Mouse (Mus musculus) olfactory bulb, adult 2 months (tissue): ENCODE data around the gene Gnptg.

ENCODE experiments used
- CTCF ChIP-seq: fragments of 200-500 bp; IDR thresholded peaks from 2 replicates; pipeline ENCODE4 v1.5.1; 2012; ENCODE audit warnings: low read depth, mild to moderate bottlenecking, low read length, moderate library complexity; ENCODE audit not compliant: insufficient read depth
- POLR2A ChIP-seq: fragments of 200-500 bp; IDR thresholded peaks from 2 replicates; pipeline ENCODE4 v1.6.1; 2012; ENCODE audit warnings: mild to moderate bottlenecking, low read depth, low read length, moderate library complexity; ENCODE audit not compliant: insufficient read depth

- TF ChIP-seq CTCF (no peak), POLR2A (no peak)
Measured at GRCm38 (mm10) chr17:25184961-25185360, 55.0 kb downstream of the Gnptg start.
